Mouse (Mus musculus) bone marrow, adult 2 months (tissue): Measurements from ENCODE around the gene Tmem63c. TPM values are rescaled to one million over a fixed set of nuclear protein-coding genes. Genes with fewer than 3 reads are reported as not detected.
A peak's percentile ranks its signal among the peaks of the same experiment; 100 is the strongest.

Source experiments
- H3K27ac ChIP-seq: fragments of 200-500 bp; 2 replicates; pipeline ENCODE4 v1.5.1; 2012; ENCODE audit warnings: low read depth, mild to moderate bottlenecking, control low read depth, inconsistent platforms, low read length; ENCODE audit not compliant: control insufficient read depth, poor library complexity, insufficient read depth
- H3K4me1 ChIP-seq: fragments of 200-500 bp; 2 replicates; pipeline ENCODE4 v1.6.1; 2011; ENCODE audit warnings: low read length; ENCODE audit not compliant: control insufficient read depth, insufficient read depth
- H3K4me3 ChIP-seq: fragments of 200-500 bp; replicated peaks from 2 replicates; pipeline ENCODE3; 2011; ENCODE audit warnings: mild to moderate bottlenecking, low read depth, low read length, control low read depth; ENCODE audit not compliant: control insufficient read depth
- CTCF ChIP-seq: fragments of 200-500 bp; IDR thresholded peaks from 2 replicates; pipeline ENCODE4 v1.5.1; 2011; ENCODE audit warnings: low read length, control low read depth; ENCODE audit not compliant: control insufficient read depth, insufficient read depth
- POLR2A ChIP-seq: fragments of 200-500 bp; IDR thresholded peaks from 2 replicates; pipeline ENCODE4 v1.6.1; 2011; ENCODE audit warnings: low read depth, mild to moderate bottlenecking, control low read depth, low read length, borderline replicate concordance; ENCODE audit not compliant: control insufficient read depth
- WGBS: fragments of 180-500 bp; shearing (Covaris S2); methylation state at CpG from one replicate; pipeline ENCODE4 v1.1.7; 2018; 5-methylcytosine and 5-hydroxymethylcytosine counted together
- polyA plus RNA-seq: library from polyadenylated mRNA; stranded (reverse); fragments of >200 nt; gene quantifications from 2 replicates; pipeline ENCODE4 v1.2.4, GENCODE M21; 2011; ENCODE audit warnings: low replicate concordance; ENCODE audit not compliant: missing spikeins, insufficient read depth, insufficient read length

The Tmem63c gene
- polyA plus RNA-seq, 1 experiment, result not detected

- TF ChIP-seq POLR2A, result no peak
- TF ChIP-seq CTCF, result no peak
- no peak overlapping the region for H3K4me3 ChIP-seq
- WGBS, result 76% methylated on average over 4 of the region's 4 CpGs
- H3K4me1 ChIP-seq, result no peaks in the 10 kb centered on the region
- no peak overlapping the region for H3K27ac ChIP-seq
Measured at GRCm38 (mm10) chr12:87103471-87103870, 82.3 kb downstream of the Tmem63c start.

- 9% methylated on average over 4 of the region's 4 CpGs for WGBS
- Histone ChIP-seq H3K27ac (no peak overlapping the region), H3K4me3 (no peak overlapping the region), H3K4me1 (no peaks in the 10 kb centered on the region)
- no peak for TF ChIP-seq POLR2A
Measured at GRCm38 (mm10) chr12:87104796-87105195, 83.7 kb downstream of the Tmem63c start.

GRCm38 (mm10) chr12:87107357-87107977 is 86.3 kb downstream of the Tmem63c start:
- WGBS, result 65% methylated on average over 3 of the region's 3 CpGs
- no peak overlapping the region for H3K4me3 ChIP-seq
- TF ChIP-seq POLR2A (no peak), CTCF (no peak)
- no peak overlapping the region for H3K27ac ChIP-seq
- no peaks in the 10 kb centered on the region for H3K4me1 ChIP-seq

GRCm38 (mm10) chr12:87121918-87122589 is 100.9 kb downstream of the Tmem63c start:
- 70% methylated on average over 4 of the region's 4 CpGs for WGBS
- H3K4me3 ChIP-seq, result no peak overlapping the region
- H3K4me1 ChIP-seq, result no peaks in the 10 kb centered on the region
- TF ChIP-seq CTCF (no peak), POLR2A (no peak)
- no peak overlapping the region for H3K27ac ChIP-seq

GRCm38 (mm10) chr12:87127256-87127655 is 106.1 kb downstream of the Tmem63c start:
- Histone ChIP-seq H3K4me3 (no peak overlapping the region), H3K27ac (no peak overlapping the region), H3K4me1 (no peaks in the 10 kb centered on the region)
- TF ChIP-seq POLR2A (no peak), CTCF (no peak)
- WGBS, result 86% methylated on average over 4 of the region's 4 CpGs

- WGBS, result 86% methylated on average over 4 of the region's 4 CpGs
- H3K27ac ChIP-seq, result no peak overlapping the region
- no peak for TF ChIP-seq CTCF
- TF ChIP-seq POLR2A, result no peak
- H3K4me3 ChIP-seq, result no peak overlapping the region
- H3K4me1 ChIP-seq, result no peaks in the 10 kb centered on the region
Measured at GRCm38 (mm10) chr12:87130224-87130623, 109.1 kb downstream of the Tmem63c start.

GRCm38 (mm10) chr12:87131181-87131580 is 110.0 kb downstream of the Tmem63c start:
- no peak overlapping the region for H3K4me3 ChIP-seq
- no peak overlapping the region for H3K27ac ChIP-seq
- TF ChIP-seq POLR2A (no peak), CTCF (no peak)
- H3K4me1 ChIP-seq, result no peaks in the 10 kb centered on the region
- WGBS, result 90% methylated on average over 2 of the region's 2 CpGs

GRCm38 (mm10) chr12:87131619-87132018 is 110.5 kb downstream of the Tmem63c start:
- TF ChIP-seq POLR2A (no peak), CTCF (peak; percentile 55; the same call in 1 of the 2 replicates)
- Histone ChIP-seq H3K4me3 (no peak overlapping the region), H3K4me1 (no peaks in the 10 kb centered on the region), H3K27ac (no peak overlapping the region)
- 64% methylated on average over 3 of the region's 3 CpGs for WGBS
